9 mouse cellular contexts compared by ENCODE assay signal in the genomic region with DNA sequence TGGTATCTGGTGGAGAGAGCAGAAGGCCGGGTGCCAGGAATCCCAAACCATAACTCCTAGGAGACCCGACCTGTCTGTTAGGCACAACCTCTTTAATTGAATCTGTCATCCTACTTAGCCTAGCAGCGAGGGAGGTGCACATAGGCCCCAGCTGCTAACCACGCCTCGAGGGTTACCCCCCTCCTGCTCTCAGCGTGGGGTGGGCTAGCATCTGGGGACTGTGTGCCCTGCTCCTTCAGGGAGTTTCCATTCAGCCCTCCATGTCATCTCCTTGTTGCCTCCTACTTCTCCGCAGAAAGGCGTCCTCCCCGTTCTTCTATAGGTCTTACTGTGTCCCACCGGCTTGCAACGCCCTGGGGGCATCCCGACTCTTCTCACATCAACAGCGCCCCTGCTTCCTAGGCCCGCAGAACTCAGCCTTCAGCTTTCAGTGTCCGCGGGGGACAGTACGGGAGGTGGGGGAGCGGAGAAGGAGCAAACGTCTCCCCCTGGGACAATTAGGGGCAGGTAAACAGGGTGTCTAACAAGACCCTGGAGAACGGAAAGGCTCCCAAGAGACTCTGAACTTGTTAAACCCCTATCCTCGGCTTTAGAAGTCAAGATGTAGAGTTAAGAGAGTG. TPM values are rescaled to one million over a fixed set of nuclear protein-coding genes. Genes with fewer than 3 reads are reported as not detected.
DNase-seq lines count a peak whose midpoint lies in the region; ATAC-seq and TF ChIP-seq lines count a peak whose summit lies in the region.
"Had no signal": no experiment of that assay in that cellular context is flagged by ENCODE, and none has a peak within 500 bp of the region (broad histone marks: within the 10 kb centered on the region; RNA-seq: fewer than 3 reads in every experiment).

No protein-coding gene starts in this region.

- no peak for DNase-seq in liver, embryonic 11.5 days (ENCODE audit: low spot score)
- DNase-seq in liver, result no peak
- DNase-seq in forebrain, embryonic 14.5 days (ENCODE audit: low spot score), result no peak
- no peak for DNase-seq in left cerebral cortex, postnatal 25 days (ENCODE audit: low spot score in 2 of 2)
- DNase-seq in retina, embryonic 14.5 days (ENCODE audit: low spot score), result no peak
- no peak for DNase-seq in cerebellum, adult 11-12 months
- DNase-seq: kidney, adult 18-20 months had no signal

- TF ChIP-seq POLR2A in olfactory bulb, adult 2 months (IDR thresholded peaks at IDR 0.05; ENCODE audit: insufficient read depth, low read depth, low read length), result no peak

- ATAC-seq in liver, embryonic 11.5 days (replicated peaks; ENCODE audit: low FRiP score), result no peak
- no peak for ATAC-seq in forebrain, embryonic 14.5 days
- ATAC-seq in limb, embryonic 13.5 days (ENCODE audit: low FRiP score, low read depth), result no peak

- H3K4me2 ChIP-seq in liver, embryonic 11.5 days, result peak overlapping the region; percentile 89
- peak overlapping the region; percentile 90 for H3K4me2 ChIP-seq in forebrain, embryonic 14.5 days (ENCODE audit: low read length)
- H3K4me2 ChIP-seq in limb, embryonic 13.5 days (replicated peaks), result peak overlapping the region; percentile 98

- intact Hi-C loops in left cerebral cortex, postnatal 25 days (cut with DNase I), result loop anchor here (5.0 to 10.0 kb wide), 2 partner anchors 364 to 538 kb away; partner anchors contain the start of genes Ash1l and Dap3

- no peak overlapping the region for H3K27ac ChIP-seq in liver, embryonic 11.5 days (ENCODE audit: low read depth, low read length)
- no peak overlapping the region for H3K27ac ChIP-seq in forebrain, embryonic 14.5 days (ENCODE audit: low read depth, low read length)
- no peak overlapping the region for H3K27ac ChIP-seq in limb, embryonic 13.5 days
- no peak overlapping the region for H3K27ac ChIP-seq in olfactory bulb, adult 2 months (ENCODE audit: insufficient read depth, low read depth, low read length)

- H3K36me3 ChIP-seq in liver, embryonic 11.5 days (ENCODE audit: control insufficient read depth, insufficient read depth, low read length), result no peaks in the 10 kb centered on the region
- H3K36me3 ChIP-seq in forebrain, embryonic 14.5 days (ENCODE audit: control insufficient read depth, insufficient read depth, low read length), result peaks cover 3% of the 10 kb centered on the region; the same call in 1 of the 2 replicates
- H3K36me3 ChIP-seq in limb, embryonic 13.5 days, result peaks cover 5% of the 10 kb centered on the region; the same call in 1 of the 2 replicates

- H3K9ac ChIP-seq in liver, embryonic 11.5 days (ENCODE audit: low read depth, low read length), result no peak overlapping the region
- peak overlapping the region; percentile 58; the same call in 1 of the 2 replicates for H3K9ac ChIP-seq in forebrain, embryonic 14.5 days (ENCODE audit: low read length)
- H3K9ac ChIP-seq in limb, embryonic 13.5 days, result peak overlapping the region; percentile 53

- 19% methylated on average over 21 of the region's 21 CpGs for WGBS in liver, embryonic 11.5 days
- 9% methylated on average over 21 of the region's 21 CpGs for WGBS in forebrain, embryonic 14.5 days
- 13% methylated on average over 21 of the region's 21 CpGs for WGBS in limb, embryonic 13.5 days
- WGBS in olfactory bulb, adult 2 months, result 18% methylated on average over 21 of the region's 21 CpGs

- TF ChIP-seq CTCF in olfactory bulb, adult 2 months (IDR thresholded peaks at IDR 0.05; ENCODE audit: insufficient read depth, low read depth, low read length), result no peak

- H3K9me3 ChIP-seq in liver, embryonic 11.5 days (ENCODE audit: control insufficient read depth, low read length), result no peaks in the 10 kb centered on the region
- no peaks in the 10 kb centered on the region for H3K9me3 ChIP-seq in forebrain, embryonic 14.5 days (replicated peaks; ENCODE audit: control insufficient read depth, low read length)
- no peaks in the 10 kb centered on the region for H3K9me3 ChIP-seq in limb, embryonic 13.5 days

- peak overlapping the region; percentile 63 for H3K4me3 ChIP-seq in liver, embryonic 11.5 days (ENCODE audit: low read depth, low read length)
- peak overlapping the region; percentile 59 for H3K4me3 ChIP-seq in forebrain, embryonic 14.5 days (ENCODE audit: low read depth, low read length)
- peak overlapping the region; percentile 74 for H3K4me3 ChIP-seq in limb, embryonic 13.5 days
- H3K4me3 ChIP-seq in olfactory bulb, adult 2 months (ENCODE audit: insufficient read depth, low read depth, low read length), result peak overlapping the region; percentile 58

- H3K27me3 ChIP-seq in liver, embryonic 11.5 days (replicated peaks; ENCODE audit: control insufficient read depth, insufficient read depth, low read length), result peaks cover 83% of the 10 kb centered on the region
- H3K27me3 ChIP-seq in forebrain, embryonic 14.5 days (replicated peaks; ENCODE audit: control insufficient read depth, insufficient read depth, low read length), result peaks cover 41% of the 10 kb centered on the region
- peaks cover 44% of the 10 kb centered on the region for H3K27me3 ChIP-seq in limb, embryonic 13.5 days

- peaks cover 43% of the 10 kb centered on the region for H3K4me1 ChIP-seq in liver, embryonic 11.5 days (replicated peaks; ENCODE audit: control insufficient read depth, insufficient read depth, low read length)
- peaks cover 31% of the 10 kb centered on the region for H3K4me1 ChIP-seq in forebrain, embryonic 14.5 days (ENCODE audit: control insufficient read depth, insufficient read depth, low read length)
- H3K4me1 ChIP-seq in limb, embryonic 13.5 days, result peaks cover 72% of the 10 kb centered on the region
- peaks cover 70% of the 10 kb centered on the region for H3K4me1 ChIP-seq in olfactory bulb, adult 2 months (ENCODE audit: control insufficient read depth, insufficient read depth, low read length)

RNA-seq across cellular contexts. Expression of gene Efna3, which starts 3.7 kb away (rescaled TPM):
- 2.1 and 3.9 TPM in 2 replicates for polyA plus RNA-seq in liver, embryonic 11.5 days (2014; fragmentation: Nextera tagmentation; extraction: Ambion mirVana)
- polyA plus RNA-seq in forebrain, embryonic 14.5 days (2014; fragmentation: Nextera tagmentation; extraction: Ambion mirVana), result 30.1 and 42.0 TPM in 2 replicates
- 27.4 and 30.6 TPM in 2 replicates for polyA plus RNA-seq in limb, embryonic 13.5 days (2015; fragmentation: Nextera tagmentation; extraction: Ambion mirVana)
- polyA plus RNA-seq in olfactory bulb, adult 2 months (2012; ENCODE audit: insufficient read depth, insufficient read length, low replicate concordance, missing spikeins), result not detected in 2 replicates
- total RNA-seq in left cerebral cortex, postnatal 25 days (2021), result 10 to 100 TPM; 51.3 to 56.8 TPM

RNA-seq across cellular contexts. Expression of gene Efna4, which starts 18.7 kb away (rescaled TPM):
- 6.5 and 6.9 TPM in 2 replicates for polyA plus RNA-seq in liver, embryonic 11.5 days (2014; fragmentation: Nextera tagmentation; extraction: Ambion mirVana)
- polyA plus RNA-seq in forebrain, embryonic 14.5 days (2014; fragmentation: Nextera tagmentation; extraction: Ambion mirVana), result 12.3 and 14.6 TPM in 2 replicates
- polyA plus RNA-seq in limb, embryonic 13.5 days (2015; fragmentation: Nextera tagmentation; extraction: Ambion mirVana), result 49.0 and 51.6 TPM in 2 replicates
- not detected in 2 replicates for polyA plus RNA-seq in olfactory bulb, adult 2 months (2012; ENCODE audit: insufficient read depth, insufficient read length, low replicate concordance, missing spikeins)
- under 1 TPM; 0.27 to 0.37 TPM for total RNA-seq in left cerebral cortex, postnatal 25 days (2021)

RNA-seq across cellular contexts. Expression of gene Adam15, which starts 30.7 kb away (rescaled TPM):
- polyA plus RNA-seq in liver, embryonic 11.5 days (2014; fragmentation: Nextera tagmentation; extraction: Ambion mirVana), result 19.5 and 23.2 TPM in 2 replicates
- 13.4 and 19.3 TPM in 2 replicates for polyA plus RNA-seq in forebrain, embryonic 14.5 days (2014; fragmentation: Nextera tagmentation; extraction: Ambion mirVana)
- 50.3 and 52.2 TPM in 2 replicates for polyA plus RNA-seq in limb, embryonic 13.5 days (2015; fragmentation: Nextera tagmentation; extraction: Ambion mirVana)
- polyA plus RNA-seq in olfactory bulb, adult 2 months (2012; ENCODE audit: insufficient read depth, insufficient read length, low replicate concordance, missing spikeins), result not detected in 2 replicates
- total RNA-seq in left cerebral cortex, postnatal 25 days (2021), result 100 to 1,000 TPM; 101 to 105 TPM

RNA-seq across cellular contexts. Expression of gene Efna1, which starts 38.1 kb away (rescaled TPM):
- 11.4 and 11.8 TPM in 2 replicates for polyA plus RNA-seq in liver, embryonic 11.5 days (2014; fragmentation: Nextera tagmentation; extraction: Ambion mirVana)
- polyA plus RNA-seq in forebrain, embryonic 14.5 days (2014; fragmentation: Nextera tagmentation; extraction: Ambion mirVana), result 10.5 and 11.6 TPM in 2 replicates
- polyA plus RNA-seq in limb, embryonic 13.5 days (2015; fragmentation: Nextera tagmentation; extraction: Ambion mirVana), result 44.0 and 46.2 TPM in 2 replicates
- not detected in 2 replicates for polyA plus RNA-seq in olfactory bulb, adult 2 months (2012; ENCODE audit: insufficient read depth, insufficient read length, low replicate concordance, missing spikeins)
- 1 to 10 TPM; 4.1 to 5.2 TPM for total RNA-seq in left cerebral cortex, postnatal 25 days (2021)

RNA-seq across cellular contexts. Expression of gene Dcst2, which starts 42.7 kb away (rescaled TPM):
- 0.10 TPM in 1 of 2 replicates, not detected in the other for polyA plus RNA-seq in liver, embryonic 11.5 days (2014; fragmentation: Nextera tagmentation; extraction: Ambion mirVana)
- 0.08 and 0.15 TPM in 2 replicates for polyA plus RNA-seq in forebrain, embryonic 14.5 days (2014; fragmentation: Nextera tagmentation; extraction: Ambion mirVana)
- 0.27 and 0.34 TPM in 2 replicates for polyA plus RNA-seq in limb, embryonic 13.5 days (2015; fragmentation: Nextera tagmentation; extraction: Ambion mirVana)
- polyA plus RNA-seq in olfactory bulb, adult 2 months (2012; ENCODE audit: insufficient read depth, insufficient read length, low replicate concordance, missing spikeins), result not detected in 2 replicates
- under 1 TPM in 1 of 2 experiments, not detected in 1; 0.32 TPM for total RNA-seq in left cerebral cortex, postnatal 25 days (2021)
